Mouse (Mus musculus): ENCODE results near the gene Nub1.

GRCm38 (mm10) chr5:24696704-24697103 is 11.4 kb downstream of the Nub1 start:
- TF ChIP-seq CTCF (IDR thresholded peaks at IDR 0.05; ENCODE audit: low read depth, low read length) (no peak), POLR2A (IDR thresholded peaks at IDR 0.05; ENCODE audit: borderline replicate concordance, low read depth, low read length) (no peak)
